Mouse (Mus musculus) olfactory bulb, adult 2 months (tissue): Measurements from ENCODE around the gene Skil. TPM values are rescaled to one million over a fixed set of nuclear protein-coding genes. Genes with fewer than 3 reads are reported as not detected.
A peak's percentile ranks its signal among the peaks of the same experiment; 100 is the strongest.

Source experiments
- H3K27ac ChIP-seq: fragments of 200-500 bp; 2 replicates; pipeline ENCODE4 v1.5.1; 2012; ENCODE audit warnings: low read depth, low read length; ENCODE audit not compliant: insufficient read depth
- H3K4me1 ChIP-seq: fragments of 200-500 bp; 2 replicates; pipeline ENCODE4 v1.6.1; 2012; ENCODE audit warnings: low read length; ENCODE audit not compliant: control insufficient read depth, insufficient read depth
- H3K4me3 ChIP-seq: fragments of 200-500 bp; 2 replicates; pipeline ENCODE4 v1.5.1; 2012; ENCODE audit warnings: mild to moderate bottlenecking, low read depth, low read length, moderate library complexity; ENCODE audit not compliant: insufficient read depth
- CTCF ChIP-seq: fragments of 200-500 bp; IDR thresholded peaks from 2 replicates; pipeline ENCODE4 v1.5.1; 2012; ENCODE audit warnings: low read depth, mild to moderate bottlenecking, low read length, moderate library complexity; ENCODE audit not compliant: insufficient read depth
- POLR2A ChIP-seq: fragments of 200-500 bp; IDR thresholded peaks from 2 replicates; pipeline ENCODE4 v1.6.1; 2012; ENCODE audit warnings: mild to moderate bottlenecking, low read depth, low read length, moderate library complexity; ENCODE audit not compliant: insufficient read depth
- WGBS: fragments of 180-500 bp; shearing (Covaris S2); methylation state at CpG from one replicate; pipeline ENCODE4 v1.1.7; 2018; 5-methylcytosine and 5-hydroxymethylcytosine counted together
- polyA plus RNA-seq: library from polyadenylated mRNA; stranded (reverse); fragments of >200 nt; gene quantifications from 2 replicates; pipeline ENCODE4 v1.2.4, GENCODE M21; 2012; ENCODE audit warnings: low replicate concordance; ENCODE audit not compliant: missing spikeins, insufficient read depth, insufficient read length

Skil gene
- polyA plus RNA-seq, 1 experiment = not detected

- H3K4me1 ChIP-seq = peaks cover 14% of the 10 kb centered on the region
- no peak overlapping the region for H3K27ac ChIP-seq
- TF ChIP-seq CTCF (no peak), POLR2A (no peak)
- peak overlapping the region; percentile 71 for H3K4me3 ChIP-seq
- WGBS = under 1% methylated on average over 36 of the region's 39 CpGs
Observed at GRCm38 (mm10) chr3:31095179-31095490, 277 bp downstream of the Skil start.

GRCm38 (mm10) chr3:31095491-31096154, 765 bp downstream of the Skil start:
- WGBS = under 1% methylated on average over 33 of the region's 33 CpGs
- peak overlapping the region; percentile 71 for H3K4me3 ChIP-seq
- TF ChIP-seq CTCF (no peak), POLR2A (no peak)
- peaks cover 12% of the 10 kb centered on the region for H3K4me1 ChIP-seq
- H3K27ac ChIP-seq = peak overlapping the region; percentile 23; the same call in 1 of the 2 replicates

- WGBS = 48% methylated on average over 10 of the region's 10 CpGs
- TF ChIP-seq CTCF = no peak
- TF ChIP-seq POLR2A = no peak
- peaks cover 12% of the 10 kb centered on the region for H3K4me1 ChIP-seq
Observed at GRCm38 (mm10) chr3:31096155-31097101, 1.6 kb downstream of the Skil start.

GRCm38 (mm10) chr3:31097102-31097720, 2.4 kb downstream of the Skil start:
- H3K27ac ChIP-seq = no peak overlapping the region
- H3K4me1 ChIP-seq = peaks cover 12% of the 10 kb centered on the region
- no peak overlapping the region for H3K4me3 ChIP-seq
- WGBS = 87% methylated on average over 13 of the region's 13 CpGs
- TF ChIP-seq POLR2A = no peak
- no peak for TF ChIP-seq CTCF

More at GRCm38 (mm10) chr3:31096155-31097101, 1.6 kb downstream of the Skil start:
- Histone ChIP-seq H3K4me3 (peak overlapping the region; percentile 71), H3K27ac (0 out of 2 replicates have a peak overlapping the region, but pooled peaks have one; percentile 23)

- Histone ChIP-seq H3K4me3 (no peak overlapping the region), H3K4me1 (peaks cover 12% of the 10 kb centered on the region), H3K27ac (no peak overlapping the region)
- WGBS = 89% methylated on average over 11 of the region's 11 CpGs
- no peak for TF ChIP-seq POLR2A
- TF ChIP-seq CTCF = no peak
Observed at GRCm38 (mm10) chr3:31097976-31098375, 3.1 kb downstream of the Skil start.

GRCm38 (mm10) chr3:31098556-31098955, 3.7 kb downstream of the Skil start:
- TF ChIP-seq POLR2A (no peak), CTCF (no peak)
- H3K27ac ChIP-seq = no peak overlapping the region
- WGBS = 96% methylated on average over 1 of the region's 1 CpGs

GRCm38 (mm10) chr3:31100026-31100425, 5.2 kb downstream of the Skil start:
- peaks cover 9% of the 10 kb centered on the region; the same call in 1 of the 2 replicates for H3K4me1 ChIP-seq
- TF ChIP-seq CTCF (no peak), POLR2A (no peak)
- 87% methylated on average over 5 of the region's 5 CpGs for WGBS
- H3K27ac ChIP-seq = no peak overlapping the region
- H3K4me3 ChIP-seq = no peak overlapping the region

More at GRCm38 (mm10) chr3:31098556-31098955, 3.7 kb downstream of the Skil start:
- H3K4me3 ChIP-seq = no peak overlapping the region
- peaks cover 7% of the 10 kb centered on the region; the same call in 1 of the 2 replicates for H3K4me1 ChIP-seq

- WGBS = 95% methylated on average over 3 of the region's 3 CpGs
- Histone ChIP-seq H3K4me3 (no peak overlapping the region), H3K4me1 (peaks cover 9% of the 10 kb centered on the region; the same call in 1 of the 2 replicates), H3K27ac (no peak overlapping the region)
- TF ChIP-seq POLR2A = no peak
Observed at GRCm38 (mm10) chr3:31100802-31101201, 5.9 kb downstream of the Skil start.

- Histone ChIP-seq H3K4me3 (no peak overlapping the region), H3K27ac (no peak overlapping the region), H3K4me1 (peaks cover 4% of the 10 kb centered on the region; the same call in 1 of the 2 replicates)
- TF ChIP-seq POLR2A (no peak), CTCF (no peak)
- WGBS = 93% methylated on average over 6 of the region's 6 CpGs
Observed at GRCm38 (mm10) chr3:31104936-31105335, 10.1 kb downstream of the Skil start.
